Mouse (Mus musculus) right cerebral cortex, postnatal 36 days (tissue): ENCODE measurements around the gene Stk40.
"Not testable (repeated sequence)": the region's sequence is repeated elsewhere in the genome, so short reads cannot be mapped to it uniquely, and the experiment has no call there.

Experiments used
- DNase-seq, 2 experiments: peaks; one replicate each; pipeline ENCODE4 v3.0.0; 2022; ENCODE audit warnings: low spot score in 2 of 2, mixed read lengths in 1 of 2

Stk40 gene

GRCm38 (mm10) chr4:126103590-126104068 lies at the start of gene Stk40:
Gene Stk40, plus strand, starts transcription at chr4:126103957.
- peak; percentile 93 to 94 for DNase-seq

- no peak for DNase-seq
Measured at GRCm38 (mm10) chr4:126057207-126058133, 46.3 kb upstream of the Stk40 start.

GRCm38 (mm10) chr4:126058134-126058996 lies 45.4 kb upstream of the Stk40 start, which contains the start of gene Oscp1:
Gene Oscp1, plus strand, starts transcription at chr4:126058565.
- DNase-seq: peak; percentile 91 to 94

GRCm38 (mm10) chr4:126058997-126059362 lies 44.8 kb upstream of the Stk40 start:
- DNase-seq: peak; percentile 64 to 72

GRCm38 (mm10) chr4:126062856-126063255 lies 40.9 kb upstream of the Stk40 start:
- peak in 1 of 2 experiments; percentile 18 for DNase-seq

GRCm38 (mm10) chr4:126065241-126065640 lies 38.5 kb upstream of the Stk40 start:
- peak; percentile 30 to 32 for DNase-seq

- no peak for DNase-seq
Measured at GRCm38 (mm10) chr4:126067401-126068077, 36.2 kb upstream of the Stk40 start.

GRCm38 (mm10) chr4:126068842-126069241 lies 34.9 kb upstream of the Stk40 start:
- no peak for DNase-seq

GRCm38 (mm10) chr4:126077833-126078232 lies 25.9 kb upstream of the Stk40 start:
- no peak for DNase-seq

GRCm38 (mm10) chr4:126079266-126079665 lies 24.5 kb upstream of the Stk40 start:
- DNase-seq: no peak

GRCm38 (mm10) chr4:126081601-126082000 lies 22.2 kb upstream of the Stk40 start:
- no peak for DNase-seq

GRCm38 (mm10) chr4:126083021-126083420 lies 20.7 kb upstream of the Stk40 start:
- no peak for DNase-seq

GRCm38 (mm10) chr4:126084382-126084781 lies 19.4 kb upstream of the Stk40 start:
- DNase-seq: no peak

- peak; percentile 57 to 71 for DNase-seq
Measured at GRCm38 (mm10) chr4:126085996-126086576, 17.7 kb upstream of the Stk40 start.

- no peak for DNase-seq
Measured at GRCm38 (mm10) chr4:126090101-126090847, 13.5 kb upstream of the Stk40 start.

- no peak for DNase-seq
Measured at GRCm38 (mm10) chr4:126090848-126091124, 13.0 kb upstream of the Stk40 start.

- DNase-seq: no peak
Measured at GRCm38 (mm10) chr4:126091873-126092272, 11.9 kb upstream of the Stk40 start.

- DNase-seq: not testable (repeated sequence)
Measured at GRCm38 (mm10) chr4:126095622-126096430, 7.9 kb upstream of the Stk40 start.

- DNase-seq: peak; percentile 97 to 98
Measured at GRCm38 (mm10) chr4:126096464-126097111, 7.2 kb upstream of the Stk40 start, which contains the start of gene Lsm10. Gene Lsm10, plus strand, starts transcription at chr4:126096623.
